Mouse (Mus musculus) C2C12 (cell line): Measurements from ENCODE around the gene Ppp6r3. TPM values are rescaled to one million over a fixed set of nuclear protein-coding genes. Genes with fewer than 3 reads are reported as not detected.

ENCODE experiments used
- H3K27me3 ChIP-seq: one replicate; pipeline ENCODE4 v1.6.1; 2011; ENCODE audit not compliant: control insufficient read depth, insufficient read depth, insufficient read length
- H3K36me3 ChIP-seq: one replicate; pipeline ENCODE4 v1.6.1; 2011; ENCODE audit not compliant: control insufficient read depth, insufficient read depth
- H3K4me3 ChIP-seq: one replicate; pipeline ENCODE4 v1.5.1; 2011; ENCODE audit warnings: mild to moderate bottlenecking, control low read depth; ENCODE audit not compliant: poor library complexity, insufficient read depth, severe bottlenecking
- H3K79me2 ChIP-seq: one replicate; pipeline ENCODE4 v1.6.1; 2011; ENCODE audit not compliant: control insufficient read depth, insufficient read depth
- H3K79me3 ChIP-seq: one replicate; pipeline ENCODE4 v1.6.1; 2011; ENCODE audit warnings: low read depth, control low read depth
- H3ac ChIP-seq: one replicate; pipeline ENCODE3; 2011; ENCODE audit warnings: low read depth; ENCODE audit not compliant: control insufficient read depth, insufficient read length
- CEBPB ChIP-seq: IDR thresholded peaks from one replicate; pipeline ENCODE4 v1.6.1; 2011; ENCODE audit warnings: low read depth, mild to moderate bottlenecking, control low read depth, moderate library complexity
- CTCF ChIP-seq: IDR thresholded peaks from one replicate; pipeline ENCODE4 v1.5.1; 2011; ENCODE audit not compliant: control insufficient read depth, insufficient read depth, insufficient read length
- FOSL1 ChIP-seq: IDR thresholded peaks from one replicate; pipeline ENCODE4 v1.8.0; 2011; ENCODE audit warnings: mild to moderate bottlenecking, low read length; ENCODE audit not compliant: poor library complexity, insufficient read depth, severe bottlenecking
- MAX ChIP-seq: IDR thresholded peaks from one replicate; pipeline ENCODE4 v1.6.1; 2011; ENCODE audit warnings: mild to moderate bottlenecking, control low read depth
- MYOD1 ChIP-seq: IDR thresholded peaks from one replicate; pipeline ENCODE4 v1.6.1; 2011; ENCODE audit warnings: low read depth; ENCODE audit not compliant: control insufficient read depth, insufficient read length
- MYOG ChIP-seq: IDR thresholded peaks from one replicate; pipeline ENCODE4 v1.6.1; 2011; ENCODE audit not compliant: control insufficient read depth, insufficient read length; ENCODE audit errors: extremely low read depth
- USF1 ChIP-seq: IDR thresholded peaks from one replicate; pipeline ENCODE4 v1.6.1; 2011; ENCODE audit warnings: low read depth, mild to moderate bottlenecking, control low read depth, moderate library complexity
- long read RNA-seq, 2 experiments: library from polyadenylated mRNA; unstranded; transcript quantifications; one replicate each; pipeline ENCODE4 v2.0.0; 2019 to 2020
- polyA plus RNA-seq: library from polyadenylated mRNA; unstranded; fragments of >200 nt; fragmentation: generic; extraction: Trizol; gene quantifications from one replicate; pipeline ENCODE4 v1.2.1, GENCODE M21; 2012; ENCODE audit warnings: missing spikeins

The Ppp6r3 gene
- polyA plus RNA-seq: 18.1 TPM
- long read RNA-seq, experiment 1, full-length matches to known transcripts: 2 of 19 reads
- long read RNA-seq, experiment 1, partial matches to known transcripts: 4 of 19 reads
- long read RNA-seq, experiment 1, other reads (novel, unspliced or antisense): 13 of 19 reads
- long read RNA-seq, experiment 2, full-length matches to known transcripts: 57 of 148 reads
- long read RNA-seq, experiment 2, partial matches to known transcripts: 27 of 148 reads
- long read RNA-seq, experiment 2, other reads (novel, unspliced or antisense): 64 of 148 reads

- Histone ChIP-seq H3K79me2 (peaks cover 47% of the 10 kb centered on the region), H3K79me3 (peaks cover 43% of the 10 kb centered on the region), H3ac (peak within 1 kb of the TSS; percentile 89), H3K36me3 (peaks cover 6% of the 10 kb centered on the region), H3K4me3 (peak within 1 kb of the TSS; percentile 74), H3K27me3 (no peaks in the 10 kb centered on the region)
- no peak for TF ChIP-seq USF1
- no peak for TF ChIP-seq MYOG
- no peak for TF ChIP-seq CEBPB
- TF ChIP-seq MYOD1: no peak
- TF ChIP-seq MAX: peak; percentile 2
- TF ChIP-seq FOSL1: no peak
- no peak for TF ChIP-seq CTCF
These were observed at the start of gene Ppp6r3 for GRCm38 (mm10) chr19:3575632-3576384. Ppp6r3 (minus strand) TSS chr19:3575749.

GRCm38 (mm10) chr19:3625111-3625510 lies 49.6 kb upstream of the Ppp6r3 start:
- Histone ChIP-seq H3K27me3 (no peaks in the 10 kb centered on the region), H3K79me3 (no peaks in the 10 kb centered on the region), H3K36me3 (peaks cover 15% of the 10 kb centered on the region), H3ac (no peak overlapping the region), H3K4me3 (no peak overlapping the region), H3K79me2 (no peaks in the 10 kb centered on the region)
- no peak for TF ChIP-seq MAX
- no peak for TF ChIP-seq FOSL1
- TF ChIP-seq MYOG: no peak
- TF ChIP-seq CTCF: no peak

GRCm38 (mm10) chr19:3623824-3624223 lies 48.3 kb upstream of the Ppp6r3 start:
- H3ac ChIP-seq: no peak overlapping the region
- no peak overlapping the region for H3K4me3 ChIP-seq
- no peaks in the 10 kb centered on the region for H3K27me3 ChIP-seq
- no peaks in the 10 kb centered on the region for H3K79me2 ChIP-seq
- no peaks in the 10 kb centered on the region for H3K79me3 ChIP-seq
- TF ChIP-seq MAX: no peak
- TF ChIP-seq USF1: no peak
- TF ChIP-seq CTCF: no peak
- TF ChIP-seq MYOD1: no peak
- no peak for TF ChIP-seq MYOG
- no peak for TF ChIP-seq CEBPB
- TF ChIP-seq FOSL1: no peak
- peaks cover 25% of the 10 kb centered on the region for H3K36me3 ChIP-seq

DNA sequence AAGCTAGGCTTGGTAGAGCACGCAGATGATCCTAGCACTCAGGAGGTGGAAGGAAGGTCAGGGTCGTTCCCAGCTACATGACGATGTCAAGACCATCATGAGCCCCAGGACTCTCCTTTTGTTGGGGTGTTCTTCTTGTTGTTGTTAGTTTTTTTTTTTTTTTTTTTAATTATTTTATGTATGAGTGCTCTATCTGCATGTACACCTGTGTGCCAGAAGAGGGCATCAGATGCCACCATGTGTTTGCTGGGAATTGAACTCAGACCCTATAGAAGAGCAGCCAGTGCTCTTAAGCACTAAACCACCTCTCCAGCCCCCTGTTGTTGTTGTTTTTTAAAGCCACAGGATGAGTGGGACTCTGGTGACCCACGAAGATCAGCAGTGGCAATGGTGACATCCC lies 47.7 kb upstream of the Ppp6r3 start:
- no peak overlapping the region for H3ac ChIP-seq
- H3K27me3 ChIP-seq: no peaks in the 10 kb centered on the region
- TF ChIP-seq CEBPB: no peak
- no peak for TF ChIP-seq MYOG
- no peak for TF ChIP-seq USF1
- H3K4me3 ChIP-seq: no peak overlapping the region
- H3K79me2 ChIP-seq: no peaks in the 10 kb centered on the region
- H3K79me3 ChIP-seq: no peaks in the 10 kb centered on the region
- H3K36me3 ChIP-seq: peaks cover 29% of the 10 kb centered on the region

DNA sequence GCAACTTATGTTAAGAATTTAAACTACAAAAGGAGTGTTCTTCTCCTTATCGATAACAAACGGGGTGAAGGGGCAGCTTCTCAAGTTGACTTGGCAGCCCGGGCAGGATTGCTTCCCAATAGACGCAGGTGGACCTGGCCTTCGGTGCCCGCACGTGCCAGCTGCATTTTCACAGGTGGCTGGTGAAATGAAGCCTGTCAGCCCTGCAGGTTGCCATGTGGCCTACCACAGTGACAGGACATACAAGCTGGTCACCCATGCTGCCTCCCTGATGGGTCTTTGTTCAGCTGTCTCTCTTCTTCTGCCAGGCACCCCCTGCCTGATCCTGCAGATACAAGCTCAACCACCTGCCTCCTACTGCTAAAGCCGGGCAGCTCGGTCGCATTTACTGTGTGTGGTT lies 45.3 kb upstream of the Ppp6r3 start:
- TF ChIP-seq CEBPB (no peak), FOSL1 (no peak), MYOD1 (no peak), MYOG (no peak), CTCF (no peak), USF1 (no peak), MAX (no peak)
- peaks cover 30% of the 10 kb centered on the region for H3K36me3 ChIP-seq

More for the DNA sequence above, 45.3 kb upstream of the Ppp6r3 start:
- Histone ChIP-seq H3K4me3 (no peak overlapping the region), H3K79me2 (no peaks in the 10 kb centered on the region), H3K79me3 (no peaks in the 10 kb centered on the region), H3K27me3 (no peaks in the 10 kb centered on the region), H3ac (no peak overlapping the region)
